Mouse (Mus musculus) spleen, adult 2 months (tissue): ENCODE results near the gene Cd40.

Experiments used
- CTCF ChIP-seq: fragments of 200-500 bp; IDR thresholded peaks from 2 replicates; pipeline ENCODE4 v1.5.1; 2011; ENCODE audit warnings: mild to moderate bottlenecking, inconsistent platforms; ENCODE audit not compliant: insufficient read depth, insufficient read length, insufficient replicate concordance; ENCODE audit errors: extremely low read depth
- POLR2A ChIP-seq: fragments of 200-500 bp; IDR thresholded peaks from 2 replicates; pipeline ENCODE4 v1.6.1; 2011; ENCODE audit warnings: low read depth, low read length, inconsistent platforms

DNA sequence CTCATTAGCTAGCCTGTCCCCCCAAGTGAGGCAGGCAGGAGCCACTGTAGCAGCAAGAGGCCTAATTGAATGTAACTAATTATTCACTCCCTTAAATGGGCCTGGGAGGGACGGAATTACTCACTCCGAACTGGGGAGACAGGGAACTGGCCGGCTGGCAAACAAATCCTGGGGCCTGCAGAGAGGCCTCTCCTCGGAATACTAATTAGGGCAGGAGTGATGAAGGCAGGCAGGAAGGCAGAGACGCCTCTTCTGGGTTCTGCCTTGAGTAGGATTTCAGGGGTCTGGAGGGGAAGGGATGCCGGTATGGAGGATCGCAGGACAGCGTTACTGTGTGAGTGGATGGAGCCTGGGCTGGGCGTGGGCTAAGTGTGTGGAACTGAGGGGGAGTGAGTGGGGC lies 21.6 kb downstream of the Cd40 start:
- TF ChIP-seq CTCF (no peak), POLR2A (no peak)
